Mouse (Mus musculus): ENCODE measurements around the gene 4930535I16Rik. TPM values are rescaled to one million over a fixed set of nuclear protein-coding genes. Genes with fewer than 3 reads are reported as not detected.
"Not testable (repeated sequence)": the region's sequence is repeated elsewhere in the genome, so short reads cannot be mapped to it uniquely, and the experiment has no call there.

4930535I16Rik gene
- total RNA-seq (2021), result not detected

GRCm38 (mm10) chr4:123917548-123918140 lies at the start of gene 4930535I16Rik:
TSS of gene 4930535I16Rik (minus strand) at chr4:123918022.
- DNase-seq, result peak in 1 of 2 experiments; percentile 15

- DNase-seq, result no peak
These were observed 44.9 kb upstream of the 4930535I16Rik start for GRCm38 (mm10) chr4:123962721-123963120.

GRCm38 (mm10) chr4:123960955-123961354 lies 43.1 kb upstream of the 4930535I16Rik start:
- DNase-seq, result no peak

- DNase-seq, result no peak
These were observed 40.1 kb upstream of the 4930535I16Rik start for GRCm38 (mm10) chr4:123957891-123958290.

GRCm38 (mm10) chr4:123957492-123957808 lies 39.6 kb upstream of the 4930535I16Rik start:
- no peak for DNase-seq

- DNase-seq, result peak; percentile 68 to 79
These were observed 39.1 kb upstream of the 4930535I16Rik start for GRCm38 (mm10) chr4:123956703-123957491.

- no peak for DNase-seq
These were observed 34.2 kb upstream of the 4930535I16Rik start for GRCm38 (mm10) chr4:123952059-123952458.

- DNase-seq, result no peak
These were observed 31.8 kb upstream of the 4930535I16Rik start for GRCm38 (mm10) chr4:123949649-123950048.

- no peak for DNase-seq
These were observed 31.1 kb upstream of the 4930535I16Rik start for GRCm38 (mm10) chr4:123948901-123949300.

GRCm38 (mm10) chr4:123947149-123947548 lies 29.3 kb upstream of the 4930535I16Rik start:
- no peak for DNase-seq

GRCm38 (mm10) chr4:123946701-123947100 lies 28.9 kb upstream of the 4930535I16Rik start:
- no peak for DNase-seq

GRCm38 (mm10) chr4:123940878-123941277 lies 23.1 kb upstream of the 4930535I16Rik start:
- not testable (repeated sequence) for DNase-seq

- peak; percentile 53 to 74 for DNase-seq
These were observed 22.0 kb upstream of the 4930535I16Rik start for GRCm38 (mm10) chr4:123939838-123940237.

- DNase-seq, result no peak
These were observed 18.2 kb upstream of the 4930535I16Rik start for GRCm38 (mm10) chr4:123936059-123936458.

GRCm38 (mm10) chr4:123934306-123934705 lies 16.5 kb upstream of the 4930535I16Rik start:
- peak; percentile 24 to 48 for DNase-seq

- DNase-seq, result no peak
These were observed 12.2 kb upstream of the 4930535I16Rik start for GRCm38 (mm10) chr4:123929994-123930393.

- DNase-seq, result no peak
These were observed 10.1 kb upstream of the 4930535I16Rik start for GRCm38 (mm10) chr4:123927961-123928360.

- DNase-seq, result no peak
These were observed 3.3 kb upstream of the 4930535I16Rik start for GRCm38 (mm10) chr4:123921055-123921565.

- no peak for DNase-seq
These were observed 1.0 kb upstream of the 4930535I16Rik start for GRCm38 (mm10) chr4:123918851-123919250.

- peak; percentile 100 for DNase-seq
These were observed 874 bp downstream of the 4930535I16Rik start, which contains the start of gene Rragc for GRCm38 (mm10) chr4:123916748-123917547. TSS of gene Rragc (plus strand) at chr4:123917446.

GRCm38 (mm10) chr4:123912431-123912830 lies 5.4 kb downstream of the 4930535I16Rik start:
- no peak for DNase-seq

GRCm38 (mm10) chr4:123911503-123911902 lies 6.3 kb downstream of the 4930535I16Rik start:
- no peak for DNase-seq
